10 mouse cellular contexts compared by ENCODE assay signal in genomic region chr12:27575629-27576028, GRCm38 (mm10).
DNase-seq lines count a peak whose midpoint lies in the region; ATAC-seq lines count a peak whose summit lies in the region.
"Had no signal": no experiment of that assay in that cellular context is flagged by ENCODE, and none has a peak within 500 bp of the region (broad histone marks: within the 10 kb centered on the region; RNA-seq: fewer than 3 reads in every experiment).

No protein-coding gene starts in this region.

- no peaks in the 10 kb centered on the region for H3K9me3 ChIP-seq in forebrain, embryonic 12.5 days
- no peaks in the 10 kb centered on the region for H3K9me3 ChIP-seq in limb, embryonic 10.5 days (replicated peaks)

- peak; percentile 75 for DNase-seq in embryo, embryonic 11 days
- DNase-seq in limb, embryonic 10.5 days (ENCODE audit: low spot score) = peak; percentile 53
- peak; percentile 42 for DNase-seq in neural tube, embryonic 10.5 days (ENCODE audit: extremely low spot score, low spot score)
- DNase-seq in frontal cortex, adult 2 months (ENCODE audit: extremely low spot score in 1 of 2, low spot score in 1 of 2) = no peak
- no peak for DNase-seq in lung, postnatal 4 days
- DNase-seq: cerebellum, adult 11 months; thymus, adult 2 months had no signal

- H3K27ac ChIP-seq in forebrain, embryonic 12.5 days = peak overlapping the region; percentile 78
- H3K27ac ChIP-seq in limb, embryonic 10.5 days = peak overlapping the region; percentile 53; the same call in 1 of the 2 replicates

- no peak overlapping the region for H3K4me3 ChIP-seq in forebrain, embryonic 12.5 days (replicated peaks)
- H3K4me3 ChIP-seq in limb, embryonic 10.5 days = no peak overlapping the region

- H3K9ac ChIP-seq in forebrain, embryonic 12.5 days = no peak overlapping the region

- no peaks in the 10 kb centered on the region for H3K27me3 ChIP-seq in forebrain, embryonic 12.5 days
- H3K27me3 ChIP-seq in limb, embryonic 10.5 days (ENCODE audit: low read depth, poor library complexity, severe bottlenecking) = no peaks in the 10 kb centered on the region

- H3K4me1 ChIP-seq in forebrain, embryonic 12.5 days = peaks cover 18% of the 10 kb centered on the region
- H3K4me1 ChIP-seq in limb, embryonic 10.5 days = peaks cover 23% of the 10 kb centered on the region

- peak; percentile 83 for ATAC-seq in forebrain, embryonic 12.5 days (ENCODE audit: low FRiP score)
- ATAC-seq in cerebellum, adult (ENCODE audit: insufficient number of reproducible peaks, low FRiP score, low TSS enrichment) = no peak
- ATAC-seq: activated CD4-positive, CD25-positive, alpha-beta regulatory T cell, adult 4 months had no signal

- no peak overlapping the region; the same call in 1 of the 2 replicates for H3K4me2 ChIP-seq in forebrain, embryonic 12.5 days

- 24% methylated on average over 7 of the region's 7 CpGs for WGBS in forebrain, embryonic 12.5 days
- whole genome bisulfite sequencing in limb, embryonic 10.5 days = 50% methylated on average over 7 of the region's 7 CpGs

- no peaks in the 10 kb centered on the region for H3K36me3 ChIP-seq in forebrain, embryonic 12.5 days (replicated peaks)
- no peaks in the 10 kb centered on the region for H3K36me3 ChIP-seq in limb, embryonic 10.5 days

Comparison
In these comparisons a context has a peak if more than half of its experiments do, and no peak if none do; other contexts are left out.
1. DNase-seq: peak in embryo, embryonic 11 days (single experiment), limb, embryonic 10.5 days (single experiment) and neural tube, embryonic 10.5 days (single experiment); none in frontal cortex, adult 2 months (0 of 2) and lung, postnatal 4 days (0 of 2).